Mouse (Mus musculus) T-helper 2 cell (primary cell): ENCODE measurements around the gene Ptpre.

Experiments used
- in situ Hi-C: fragments of 300-600 bp; cut with MboI, MseI; formaldehyde crosslinking; loops from one replicate; pipeline ENCODE4 v1.15.1; 2025; ENCODE audit warnings: high pct_unique_total_duplicates

Ptpre gene

DNA sequence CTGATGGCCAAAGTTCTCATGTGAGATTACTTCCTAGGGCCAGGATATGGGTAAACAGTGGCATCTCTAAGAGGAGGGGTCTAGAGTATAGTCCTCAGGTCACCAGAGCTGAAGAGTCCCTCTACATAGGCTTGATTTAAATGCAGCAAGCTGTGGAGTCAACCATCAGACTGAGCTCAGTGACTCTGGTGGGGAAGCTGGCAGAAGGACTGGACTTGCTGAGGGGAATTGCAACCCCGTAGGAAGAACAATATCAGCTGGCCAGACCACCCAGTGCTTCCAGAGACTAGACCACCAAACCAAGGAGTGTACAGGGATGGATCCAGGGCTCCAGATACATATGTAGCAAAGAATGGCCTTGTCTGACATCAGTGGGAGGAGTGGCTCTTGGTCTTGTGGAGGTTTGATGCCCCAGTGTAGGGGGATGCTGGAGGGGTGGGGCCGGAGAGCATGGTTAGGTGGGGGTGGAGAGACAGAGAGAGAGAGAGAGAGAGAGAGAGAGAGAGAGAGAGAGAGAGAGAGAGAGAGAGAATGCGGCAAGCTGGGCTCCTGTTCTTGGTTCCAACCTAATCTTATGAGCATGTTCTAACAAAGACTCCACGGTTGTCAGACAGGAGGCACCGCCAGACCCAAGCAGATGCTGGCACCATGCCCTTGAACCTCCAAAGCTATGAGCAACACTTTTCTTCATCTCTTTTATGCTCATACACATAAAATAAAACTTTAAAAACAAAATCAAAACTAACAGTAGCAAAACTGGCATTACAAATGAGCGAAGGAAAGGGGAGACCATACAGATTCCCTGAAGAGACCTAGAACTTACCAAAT is 184.9 kb downstream of the Ptpre start:
- in situ Hi-C loops = no loop called here

DNA sequence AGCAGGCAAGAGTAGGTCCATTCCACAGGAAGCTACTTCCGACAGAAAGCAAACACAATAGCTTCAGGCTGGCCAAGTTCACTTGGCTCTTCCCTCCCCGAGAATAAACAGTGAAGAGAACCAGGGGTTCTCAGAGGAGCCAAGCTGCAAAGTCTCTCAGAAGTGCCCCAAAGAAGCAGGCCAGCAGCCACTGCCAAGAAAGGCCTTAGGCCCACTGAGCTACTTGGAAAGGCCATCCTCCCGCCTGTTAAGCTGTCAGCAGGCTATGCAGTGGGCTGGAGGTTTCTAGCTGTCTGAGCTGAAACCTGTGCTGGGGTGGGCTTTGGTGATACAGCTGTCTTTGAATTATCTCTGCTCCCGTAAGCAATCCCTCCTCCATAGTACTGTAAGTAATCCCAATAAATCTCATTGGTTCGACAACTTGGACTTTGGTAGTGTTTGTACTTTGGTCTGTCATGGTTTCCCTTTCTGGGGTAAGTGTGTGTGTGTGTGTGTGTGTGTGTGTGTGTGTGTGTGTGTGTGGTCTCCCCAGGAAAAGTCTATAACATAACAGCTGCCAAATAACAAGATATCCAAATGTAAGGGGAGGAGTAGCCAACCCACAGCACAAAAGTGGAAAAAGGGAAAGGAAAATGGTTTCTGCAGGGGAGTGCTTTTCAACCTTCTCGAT is 186.5 kb downstream of the Ptpre start:
- in situ Hi-C loops = no loop called here

DNA sequence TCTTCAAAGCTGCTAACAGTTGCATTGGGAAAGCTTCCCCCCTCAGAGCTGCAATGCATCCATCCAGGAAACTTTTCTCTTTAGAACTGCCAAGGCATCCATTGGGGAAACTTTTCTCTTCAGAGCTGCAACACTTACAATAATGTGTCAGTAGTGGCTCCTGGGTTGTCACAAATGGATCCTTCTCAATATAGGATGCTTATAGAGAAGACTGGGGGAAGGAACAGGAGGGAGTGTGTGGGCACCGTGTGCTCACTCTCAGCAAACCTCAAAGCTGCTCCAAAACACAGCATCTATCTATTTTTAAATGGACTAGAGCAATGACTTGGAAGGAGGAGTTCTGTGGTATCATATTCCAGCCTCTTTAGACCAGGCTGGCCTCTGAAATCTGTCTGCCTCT is 189.4 kb downstream of the Ptpre start:
- in situ Hi-C loops = no loop called here

DNA sequence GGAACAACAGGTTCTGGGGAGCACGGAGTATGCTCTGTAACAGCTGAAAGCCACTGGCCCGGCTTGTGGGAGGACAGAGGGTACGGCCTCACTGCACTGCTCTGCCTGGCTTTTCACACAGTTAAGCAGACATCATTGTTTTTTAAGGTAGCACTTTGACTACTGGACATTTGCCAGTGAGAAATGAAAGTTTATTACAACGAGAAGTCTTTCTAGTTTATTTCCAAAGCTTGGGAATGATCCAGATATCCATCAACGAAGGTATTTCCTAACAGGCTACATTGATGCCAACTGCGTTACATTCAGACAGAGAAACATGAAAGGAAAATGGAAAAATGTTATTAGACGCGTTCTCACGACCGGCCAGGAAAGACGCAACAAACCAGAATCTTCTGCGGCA is 190.8 kb downstream of the Ptpre start:
- in situ Hi-C loops = no loop called here

DNA sequence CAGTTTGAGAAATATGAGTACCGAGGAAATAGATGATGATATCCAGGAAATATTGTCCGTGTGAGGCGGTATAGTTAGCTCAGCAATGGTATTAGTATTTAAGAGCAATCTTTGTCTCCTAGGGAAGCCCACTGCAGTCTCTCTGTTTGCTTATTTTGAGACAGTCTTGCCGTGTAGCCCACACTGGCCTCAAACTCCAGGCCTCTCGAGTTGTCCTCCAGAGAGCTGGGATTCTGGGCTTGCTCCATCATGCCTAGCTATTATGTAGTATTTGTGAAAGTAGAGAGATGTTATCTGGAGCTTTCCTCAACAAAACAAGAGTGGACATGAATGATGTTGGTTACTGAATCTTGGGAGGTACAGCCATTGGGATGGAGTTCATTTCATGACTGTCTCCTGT is 197.1 kb downstream of the Ptpre start:
- in situ Hi-C loops = no loop called here

DNA sequence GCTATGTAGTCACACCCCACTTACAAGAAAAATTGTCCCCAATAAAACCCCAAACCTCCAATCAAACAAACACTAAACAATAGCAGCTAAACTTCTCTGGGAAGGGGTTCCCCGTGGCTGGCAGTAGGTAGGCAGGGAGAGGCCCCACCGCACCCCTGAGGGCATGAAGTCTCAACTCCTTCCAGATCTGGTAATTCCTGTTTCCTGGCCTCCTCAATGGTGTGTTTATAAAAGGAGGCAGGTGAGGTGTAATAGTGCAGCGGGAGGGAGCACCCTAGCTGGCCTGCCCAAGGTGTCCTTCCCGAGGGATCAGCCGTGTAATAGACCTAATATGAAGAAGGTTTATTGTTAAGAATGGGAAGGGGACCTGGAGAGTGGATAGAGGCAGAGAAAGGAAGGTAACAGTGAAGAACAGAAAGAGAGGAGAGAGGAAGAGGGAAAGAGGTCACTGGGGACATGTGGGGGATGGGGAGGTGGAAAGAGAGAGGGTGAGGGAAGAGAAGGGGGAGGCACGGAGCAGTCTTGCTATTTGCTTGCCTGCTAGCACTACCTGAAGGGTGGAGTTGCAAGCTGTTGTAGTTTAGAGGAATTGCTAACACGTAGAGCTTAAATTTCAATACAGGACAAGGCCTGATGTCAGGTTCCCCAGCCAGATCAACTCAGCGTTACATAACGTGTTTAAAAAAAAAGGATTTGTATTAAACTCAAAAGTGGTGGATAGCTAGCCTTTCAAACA is 197.8 kb downstream of the Ptpre start:
- in situ Hi-C loops = no loop called here
